Mouse (Mus musculus) MEL-GATA-1-ER (cell line): ENCODE results near the gene Gmppa.
A peak's percentile ranks its signal among the peaks of the same experiment; 100 is the strongest.

Source experiments
- DNase-seq: peaks from one replicate; pipeline ENCODE4 v3.0.0-alpha.2; 2012; ENCODE audit warnings: low read depth; ENCODE audit errors: extremely low read depth

The Gmppa gene

DNA sequence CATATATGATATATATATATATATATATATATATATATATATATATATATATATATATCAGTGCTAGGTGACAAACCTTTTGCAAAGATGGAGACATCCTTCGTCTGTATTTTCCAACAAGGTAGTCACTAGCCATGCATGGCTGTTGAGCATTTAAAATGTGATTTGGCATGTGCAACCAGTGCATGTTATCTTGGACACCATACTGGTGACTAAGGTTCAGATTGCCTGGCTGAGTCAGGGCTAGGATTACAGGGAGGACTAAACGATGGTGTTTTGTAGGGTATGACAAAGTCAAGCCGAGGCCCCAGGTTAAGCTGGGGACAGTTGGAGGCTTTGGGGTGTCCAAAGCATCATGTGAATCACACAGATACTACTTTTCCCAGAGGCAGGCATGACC, 19.7 kb downstream of the Gmppa start:
- DNase-seq, result no peak

DNA sequence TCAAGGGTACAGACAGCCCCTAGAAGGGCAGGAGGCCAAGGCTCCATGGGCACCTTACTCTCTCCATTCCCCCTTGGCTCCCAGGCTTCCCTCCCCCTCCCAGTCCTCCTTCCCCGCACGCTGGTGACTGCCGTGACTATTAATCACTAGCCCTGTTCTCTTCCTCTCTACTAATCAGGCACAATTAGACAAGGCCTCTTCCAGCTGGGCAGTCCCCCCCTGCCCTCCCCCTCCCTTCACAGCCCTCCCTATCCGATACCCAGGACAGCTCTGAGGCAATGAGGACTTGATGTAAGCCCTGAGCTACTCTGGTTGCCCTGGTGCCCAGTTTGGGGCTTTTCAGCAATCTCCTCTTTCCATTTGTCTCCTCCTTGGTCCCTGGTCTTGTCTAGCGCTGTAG, 20.2 kb downstream of the Gmppa start:
- DNase-seq, result no peak

DNA sequence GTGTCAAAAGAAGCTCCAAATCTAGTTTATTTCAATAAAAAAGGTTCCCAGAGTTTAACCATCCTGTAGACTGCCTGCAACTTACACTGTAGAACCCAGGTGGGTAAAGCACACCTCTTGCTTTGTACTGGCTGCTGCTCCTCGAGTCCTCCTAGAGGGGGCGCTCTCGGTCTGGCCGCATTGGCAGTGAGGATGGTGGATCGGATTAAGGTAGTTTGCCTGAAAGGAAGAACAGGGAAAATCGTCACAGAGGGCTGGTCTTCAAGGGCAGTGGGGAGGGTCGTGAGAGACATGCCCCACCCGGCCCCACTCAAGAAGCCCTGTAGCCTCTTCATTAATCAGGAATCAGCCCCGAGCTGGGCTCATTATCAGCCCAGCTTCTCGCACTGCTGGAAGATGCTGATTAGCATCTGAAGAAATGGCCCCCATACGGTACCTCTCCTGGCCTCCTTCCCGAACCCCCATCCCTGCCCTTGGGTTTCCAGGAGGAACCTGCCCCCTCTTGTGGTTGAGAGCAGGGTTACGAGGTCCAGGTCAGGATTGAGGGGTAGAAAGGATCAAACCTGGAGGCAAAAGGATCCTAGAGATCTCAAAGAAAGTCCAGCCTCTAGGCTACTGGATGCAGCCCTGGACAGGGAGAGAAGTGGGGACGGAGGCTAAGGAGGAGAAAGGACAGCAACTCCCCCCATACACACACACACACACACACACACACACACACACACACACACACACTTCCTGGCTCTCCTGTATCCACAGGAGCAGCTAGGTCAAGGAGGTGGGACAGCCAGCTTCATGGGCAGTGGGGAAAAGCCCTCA, 21.2 kb downstream of the Gmppa start:
- no peak for DNase-seq

- DNase-seq, result no peak
Observed at GRCm38 (mm10) chr1:75457710-75458024, 21.9 kb downstream of the Gmppa start.

DNA sequence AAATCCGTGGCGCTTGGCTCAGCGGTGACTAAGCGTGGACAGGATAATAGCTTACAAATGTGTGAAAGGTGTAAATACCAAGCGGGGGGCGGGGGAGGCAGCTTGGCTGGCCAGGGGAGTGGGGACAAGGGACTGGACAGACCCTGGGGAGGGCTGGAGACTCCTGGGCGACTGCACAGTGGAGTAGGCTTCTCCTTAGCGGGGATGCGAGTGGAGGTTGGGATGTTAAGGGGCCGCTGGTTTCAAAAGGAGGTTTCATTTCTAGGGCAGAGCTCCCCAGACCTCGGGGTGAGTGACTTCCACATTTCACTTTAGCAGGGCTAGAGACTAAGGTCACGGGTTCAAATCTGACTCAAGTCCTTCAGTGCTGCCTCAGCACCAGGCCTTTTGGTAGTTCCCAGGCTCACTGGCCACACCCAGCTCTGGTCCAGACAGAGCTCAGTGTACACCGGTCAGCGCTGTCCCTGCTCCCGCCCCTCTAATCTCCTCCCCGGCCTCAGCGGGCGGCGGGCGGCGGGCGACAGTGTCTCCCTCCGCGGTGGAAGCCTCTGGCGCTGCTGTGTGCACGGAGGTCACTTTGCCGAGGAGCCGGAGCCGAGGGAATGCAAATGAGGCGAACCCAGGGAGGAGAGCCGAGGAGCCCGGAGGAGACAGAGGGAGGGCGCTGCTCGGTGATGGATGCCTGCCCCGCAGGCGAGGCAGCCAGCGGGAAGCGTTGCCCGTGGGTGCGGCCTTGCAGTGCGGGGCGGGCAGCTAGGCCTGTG, 22.5 kb downstream of the Gmppa start:
- no peak for DNase-seq

- no peak for DNase-seq
Observed at GRCm38 (mm10) chr1:75458789-75459684, 23.3 kb downstream of the Gmppa start.

DNA sequence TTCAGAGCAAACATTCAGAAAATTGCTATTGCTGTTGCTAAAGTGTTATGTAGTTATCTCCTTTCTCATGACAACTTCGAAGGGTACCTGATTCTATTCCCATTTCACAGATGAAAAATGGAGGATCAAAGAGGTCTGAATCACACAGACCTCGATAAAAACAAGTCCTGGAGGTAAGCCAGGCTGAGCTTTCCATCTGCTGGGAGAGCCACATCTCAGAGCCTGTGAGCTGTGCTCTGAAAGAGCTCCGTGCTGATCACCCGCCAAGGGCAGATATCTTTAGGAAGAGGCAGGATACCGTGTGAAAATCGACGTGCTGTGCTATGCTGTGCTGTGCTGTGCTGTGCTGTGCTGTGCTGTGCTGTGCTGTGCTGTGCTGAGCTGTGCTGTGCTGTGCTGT, 24.6 kb downstream of the Gmppa start:
- DNase-seq, result no peak

DNA sequence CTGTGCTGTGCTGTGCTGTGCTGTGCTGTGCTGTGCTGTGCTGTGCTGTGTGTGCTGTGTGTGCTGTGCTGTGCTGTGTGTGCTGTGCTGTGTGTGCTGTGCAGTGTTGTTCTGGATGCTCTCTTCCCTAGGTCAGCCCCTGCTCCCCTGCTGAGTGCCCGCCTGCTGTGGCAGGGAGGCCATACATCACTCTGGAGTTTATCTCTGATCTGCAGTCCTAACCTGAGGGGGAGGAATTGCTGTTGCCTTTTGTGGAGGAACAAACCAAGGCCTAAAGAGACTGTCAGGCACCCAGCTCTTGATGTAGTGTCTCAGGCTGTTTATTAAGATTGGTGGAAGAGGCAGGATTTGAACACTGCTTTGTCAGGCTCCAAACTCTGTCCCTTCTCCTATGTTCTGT, 26.9 kb downstream of the Gmppa start:
- DNase-seq, result no peak

GRCm38 (mm10) chr1:75463652-75464204, 28.0 kb downstream of the Gmppa start:
- DNase-seq, result no peak

DNA sequence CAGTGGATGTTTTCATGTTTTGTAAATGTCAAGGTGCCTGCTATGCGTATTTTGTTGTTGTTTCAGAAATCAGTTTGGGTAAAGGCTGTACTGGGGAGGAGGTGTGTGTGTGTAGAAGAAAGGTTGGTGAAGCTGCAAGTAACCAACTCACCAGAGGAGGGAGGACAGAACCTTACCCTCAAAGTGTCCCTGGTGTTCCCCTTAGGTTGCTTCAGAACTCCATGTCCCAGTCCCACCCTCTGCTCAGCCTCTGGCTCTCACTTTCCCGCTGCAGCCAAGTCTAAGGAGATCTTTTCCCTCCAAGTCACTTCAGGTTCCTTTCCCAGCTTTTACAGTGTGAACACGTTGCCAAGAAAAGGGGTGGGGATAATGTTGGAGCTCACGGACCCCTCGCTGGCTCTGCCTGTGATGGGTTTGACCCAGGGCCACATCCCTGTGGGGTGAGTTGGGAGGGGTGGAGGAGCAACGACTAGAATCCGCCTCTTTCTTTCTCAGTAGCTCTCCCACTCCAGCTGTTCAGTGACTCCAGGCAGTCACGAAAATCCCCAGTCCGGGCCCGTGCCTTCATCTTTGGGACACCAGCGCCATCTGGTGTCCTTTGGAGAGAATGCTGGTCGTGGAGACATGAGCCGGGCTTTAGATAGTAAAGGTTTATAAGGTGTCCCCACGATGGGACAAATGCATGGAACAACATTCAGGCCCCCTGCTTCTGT, 31.6 kb downstream of the Gmppa start:
- DNase-seq, result no peak

DNA sequence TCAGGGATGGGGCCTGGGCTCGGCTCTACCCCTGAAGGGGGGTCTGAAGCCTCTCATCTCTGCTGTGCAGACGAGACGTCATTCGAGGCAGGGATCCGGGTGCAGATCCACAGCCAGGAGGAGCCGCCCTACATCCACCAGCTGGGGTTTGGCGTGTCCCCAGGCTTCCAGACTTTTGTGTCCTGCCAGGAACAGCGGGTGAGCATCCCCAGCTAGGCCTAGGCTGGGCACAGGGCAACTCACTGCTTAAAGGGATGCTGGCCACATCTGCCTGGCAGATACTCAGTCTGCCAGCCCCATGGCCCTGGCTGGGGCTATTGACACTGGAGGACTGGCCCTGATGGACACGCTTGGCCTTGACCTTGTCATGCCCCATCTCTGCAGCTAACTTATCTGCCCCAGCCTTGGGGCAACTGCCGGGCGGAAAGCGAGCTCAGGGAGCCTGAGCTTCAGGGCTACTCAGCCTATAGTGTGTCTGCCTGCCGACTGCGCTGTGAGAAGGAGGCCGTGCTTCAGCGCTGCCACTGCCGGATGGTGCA, 33.6 kb downstream of the Gmppa start:
- no peak for DNase-seq

GRCm38 (mm10) chr1:75476441-75476840, 40.7 kb downstream of the Gmppa start:
- no peak for DNase-seq

DNA sequence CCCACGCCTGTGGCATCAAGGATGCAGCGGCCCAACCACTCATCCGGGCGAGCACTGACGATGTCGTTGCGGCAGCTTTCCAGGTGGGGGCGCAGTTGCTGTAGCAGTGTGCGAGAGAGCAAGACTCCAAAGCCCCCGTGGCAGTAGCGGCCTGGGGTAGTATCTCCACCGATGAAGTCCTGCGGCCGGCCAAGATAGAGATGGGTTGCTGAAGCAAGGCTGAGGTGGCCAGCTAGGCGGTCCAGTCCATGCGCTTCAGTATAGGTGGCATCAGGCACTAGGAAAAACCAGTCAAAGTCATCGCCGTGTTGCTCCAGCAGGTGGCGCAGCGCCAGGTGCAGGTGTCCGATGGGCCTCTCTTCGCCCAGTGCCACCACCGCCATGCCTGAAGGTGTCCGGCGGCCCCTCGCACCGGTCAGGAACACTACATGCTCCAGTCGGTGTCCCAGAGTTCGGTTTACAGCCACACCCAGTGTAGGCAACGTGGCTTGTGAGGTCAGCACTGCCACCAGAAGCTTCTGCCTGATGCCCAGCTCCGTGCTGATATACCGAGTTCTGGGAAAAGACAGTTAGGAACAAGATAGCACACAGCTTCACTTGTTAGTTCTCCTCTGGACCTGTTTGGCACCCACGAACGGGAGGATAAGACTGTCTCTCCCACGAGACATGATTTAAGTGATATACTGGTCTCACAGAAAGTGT, 41.7 kb downstream of the Gmppa start:
- peak; percentile 62 for DNase-seq

DNA sequence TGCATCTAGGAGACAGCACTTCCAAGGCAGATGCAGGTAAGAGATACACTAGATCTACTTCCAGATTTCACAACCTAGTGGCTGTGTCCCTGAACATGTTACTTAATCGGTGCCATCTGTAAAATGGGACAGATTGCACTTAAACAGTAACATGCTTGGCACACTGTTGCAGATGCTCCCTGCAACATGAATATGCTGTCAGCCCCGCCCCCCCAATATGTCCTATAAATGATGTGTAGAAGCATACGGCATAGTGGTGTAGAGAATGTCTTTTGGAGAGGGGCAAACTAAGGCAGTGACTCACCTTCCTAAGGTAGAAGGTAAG, 42.2 kb downstream of the Gmppa start:
- no peak for DNase-seq

DNA sequence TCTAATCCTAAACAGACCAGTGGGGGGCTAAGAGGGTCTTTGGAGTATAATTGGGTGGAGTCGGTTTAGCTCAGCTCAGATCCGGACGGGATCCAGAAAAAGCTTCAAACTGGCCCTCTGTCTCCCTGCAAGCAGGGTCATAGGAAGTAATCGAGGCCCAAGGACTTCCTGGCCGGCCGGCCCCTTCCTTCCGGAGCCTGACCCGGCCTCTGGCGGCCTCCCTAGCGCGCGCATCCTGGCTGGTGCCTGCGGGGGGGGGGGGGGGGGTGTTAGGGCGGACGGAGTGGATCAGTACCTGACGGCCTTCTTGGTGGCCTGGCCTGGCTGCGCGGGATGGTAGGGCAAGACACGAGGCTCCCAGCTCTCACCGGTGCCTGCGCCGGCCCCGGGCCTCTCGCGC, 42.8 kb downstream of the Gmppa start:
- no peak for DNase-seq

DNA sequence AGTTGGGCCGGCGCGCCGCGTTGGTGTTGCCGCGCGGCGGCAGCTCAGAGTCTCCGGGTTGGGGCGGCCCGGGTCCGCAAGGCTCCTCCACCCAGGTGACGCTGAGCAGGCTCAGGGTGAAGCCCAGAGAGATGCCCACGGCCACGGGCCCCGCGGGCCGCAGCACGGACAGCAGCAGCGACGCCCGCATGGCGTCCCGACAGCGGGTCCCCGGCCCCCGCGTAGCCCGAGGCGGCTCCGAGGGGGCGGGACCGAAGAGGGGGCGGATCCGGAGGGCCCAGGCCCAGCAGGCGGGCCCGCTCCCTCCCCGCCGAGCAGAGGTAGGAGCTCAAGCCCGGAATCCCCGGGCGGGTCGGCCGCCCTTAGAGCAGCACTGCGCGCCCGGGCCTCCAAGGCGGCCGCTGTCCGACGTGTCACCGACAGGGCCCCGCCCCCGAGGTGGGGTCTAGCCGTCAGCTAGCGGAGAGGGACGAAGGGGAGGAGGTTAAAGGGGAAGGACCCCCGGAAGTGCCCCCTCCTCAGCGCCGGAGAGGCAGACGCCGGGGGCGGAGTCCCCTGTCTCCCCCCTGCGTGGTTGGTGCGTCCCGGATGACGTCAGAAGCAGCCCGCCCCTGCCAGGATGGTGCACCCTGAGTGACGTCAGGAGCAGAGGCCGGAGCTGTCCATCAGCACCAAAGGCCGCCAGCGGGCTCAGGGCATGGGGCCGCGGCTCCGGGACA, 43.3 kb downstream of the Gmppa start, which contains the start of the genes Chpf and Tmem198:
Gene Chpf, minus strand, starts transcription at position 392 of the 719 bp plus-strand sequence.
Gene Tmem198, plus strand, starts transcription at position 617 of the 719 bp plus-strand sequence.
- peak; percentile 83 for DNase-seq

GRCm38 (mm10) chr1:75479635-75479989, 43.9 kb downstream of the Gmppa start:
- DNase-seq, result no peak

DNA sequence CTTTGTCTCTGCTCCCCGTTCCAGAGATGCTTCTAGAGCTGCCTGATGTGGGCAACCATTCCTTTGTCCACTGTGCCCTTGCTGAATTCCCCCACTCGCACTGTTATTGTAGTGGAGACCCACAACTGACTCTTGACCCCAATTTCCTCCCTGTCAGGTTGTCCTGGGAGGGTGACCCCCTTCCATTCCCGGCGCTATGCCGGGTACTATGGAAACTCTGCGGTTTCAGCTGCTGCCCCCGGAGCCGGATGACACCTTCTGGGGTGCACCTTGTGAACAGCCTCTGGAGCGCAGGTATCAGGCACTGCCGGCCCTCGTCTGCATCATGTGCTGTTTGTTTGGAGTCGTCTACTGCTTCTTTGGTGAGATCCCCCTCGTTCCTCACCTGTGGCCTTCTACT, 44.3 kb downstream of the Gmppa start:
- DNase-seq, result no peak

DNA sequence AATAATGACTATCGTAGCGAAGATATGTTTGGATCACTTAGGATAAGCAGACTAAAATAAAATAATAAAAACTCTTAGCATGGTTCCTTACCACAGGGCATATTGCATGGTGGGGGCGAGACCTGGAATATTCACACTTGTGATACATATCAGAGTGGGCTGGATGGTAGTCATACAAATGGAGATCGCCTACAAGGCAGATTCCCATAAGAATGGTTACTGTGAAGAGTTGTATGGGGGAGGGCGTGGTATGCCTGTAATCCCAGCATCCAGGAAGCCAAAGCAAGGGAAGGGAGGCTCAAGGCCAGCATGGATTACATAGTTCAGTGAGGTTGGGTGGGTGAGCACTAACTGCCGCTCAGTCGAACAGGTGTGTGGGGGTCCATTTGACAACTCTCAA, 45.0 kb downstream of the Gmppa start:
- DNase-seq, result no peak

GRCm38 (mm10) chr1:75486561-75486960, 50.8 kb downstream of the Gmppa start:
- DNase-seq, result no peak
